Mouse (Mus musculus): ENCODE measurements at regions not wholly inside any gene's neighbourhood (a gene's known extent, or its start where the extent isn't known, plus 50 kb on each side); places are given as distances from the start of the nearest gene placed in this dataset.

DNA sequence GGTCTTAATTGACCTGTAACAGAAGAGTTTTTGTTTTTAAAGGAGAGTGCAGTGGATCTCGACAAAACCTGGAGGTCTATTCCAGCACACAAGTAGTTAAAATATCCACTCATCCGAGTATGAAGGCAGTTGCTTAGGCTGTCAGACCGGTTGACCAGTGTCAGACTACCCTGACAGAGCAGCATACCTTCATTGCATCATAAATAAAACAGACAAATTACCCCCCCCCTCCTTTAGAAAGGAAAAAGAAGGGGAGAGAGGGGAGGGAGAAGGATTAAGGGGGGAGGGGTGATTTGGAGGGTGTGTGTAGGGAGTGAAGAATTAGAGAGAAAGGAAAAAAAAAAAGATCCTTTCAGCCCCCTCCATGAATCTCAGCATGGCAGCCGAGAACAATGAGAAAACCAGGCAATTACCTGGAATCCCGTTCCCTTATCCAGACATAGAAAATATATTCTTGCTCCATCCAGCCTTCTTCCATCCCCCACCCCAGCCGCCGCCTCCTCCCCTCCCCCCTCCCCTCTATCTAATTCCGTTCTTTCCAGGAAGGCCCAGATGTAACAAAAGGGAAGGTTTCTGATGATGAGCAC lies 122.2 kb upstream of the Zfhx3 start:
- TF ChIP-seq CTCF (IDR thresholded peaks at IDR 0.05; ENCODE audit: insufficient read depth, low read length) (no peak), POLR2A (IDR thresholded peaks at IDR 0.05; ENCODE audit: borderline replicate concordance, extremely low read depth, low read depth, low read length) (no peak)
